Mouse (Mus musculus) neural tube, embryonic 13.5 days (tissue): ENCODE data around the gene Dgka. TPM values are rescaled to one million over a fixed set of nuclear protein-coding genes. Genes with fewer than 3 reads are reported as not detected.

Experiments used
- ATAC-seq: fragments of 200-750 bp; cut with Nextera tagmentation; 2 replicates; pipeline ENCODE4 v1.8.0; 2017; ENCODE audit warnings: low read depth, mild to moderate bottlenecking, moderate TSS enrichment, moderate library complexity
- H3K27ac ChIP-seq: fragments of 300-500 bp; sonication (generic); replicated peaks from 2 replicates; pipeline ENCODE4 v1.5.1; 2015; ENCODE audit warnings: moderate library complexity, mild to moderate bottlenecking, inconsistent platforms
- H3K27me3 ChIP-seq: fragments of 300-500 bp; sonication (generic); 2 replicates; pipeline ENCODE4 v1.6.1; 2015; ENCODE audit warnings: mild to moderate bottlenecking, inconsistent platforms
- H3K36me3 ChIP-seq: fragments of 300-500 bp; sonication (generic); 2 replicates; pipeline ENCODE4 v1.6.1; 2015; ENCODE audit warnings: mild to moderate bottlenecking, inconsistent platforms
- H3K4me1 ChIP-seq: fragments of 300-500 bp; sonication (generic); replicated peaks from 2 replicates; pipeline ENCODE4 v1.6.1; 2015; ENCODE audit warnings: inconsistent platforms
- H3K4me2 ChIP-seq: fragments of 300-500 bp; sonication (generic); 2 replicates; pipeline ENCODE4 v1.6.1; 2015; ENCODE audit warnings: inconsistent platforms, mild to moderate bottlenecking, moderate library complexity
- H3K4me3 ChIP-seq: fragments of 300-500 bp; sonication (generic); 2 replicates; pipeline ENCODE4 v1.5.1; 2015; ENCODE audit warnings: mild to moderate bottlenecking, inconsistent platforms
- H3K9ac ChIP-seq: fragments of 300-500 bp; sonication (generic); 2 replicates; pipeline ENCODE4 v1.6.1; 2015; ENCODE audit warnings: moderate library complexity, mild to moderate bottlenecking, inconsistent platforms
- H3K9me3 ChIP-seq: fragments of 300-500 bp; sonication (generic); 2 replicates; pipeline ENCODE4 v1.6.1; 2016; ENCODE audit warnings: inconsistent platforms
- WGBS: fragments of 180-500 bp; shearing (Covaris S2); methylation state at CpG from one replicate; pipeline ENCODE4 v1.1.7; 2015; 5-methylcytosine and 5-hydroxymethylcytosine counted together
- polyA plus RNA-seq: library from polyadenylated mRNA; unstranded; fragments of >200 nt; fragmentation: Nextera tagmentation; extraction: Ambion mirVana; gene quantifications from 2 replicates; pipeline ENCODE4 v1.2.1, GENCODE M21; 2015

Gene Dgka
- polyA plus RNA-seq: 7.8 and 8.2 TPM in 2 replicates

DNA sequence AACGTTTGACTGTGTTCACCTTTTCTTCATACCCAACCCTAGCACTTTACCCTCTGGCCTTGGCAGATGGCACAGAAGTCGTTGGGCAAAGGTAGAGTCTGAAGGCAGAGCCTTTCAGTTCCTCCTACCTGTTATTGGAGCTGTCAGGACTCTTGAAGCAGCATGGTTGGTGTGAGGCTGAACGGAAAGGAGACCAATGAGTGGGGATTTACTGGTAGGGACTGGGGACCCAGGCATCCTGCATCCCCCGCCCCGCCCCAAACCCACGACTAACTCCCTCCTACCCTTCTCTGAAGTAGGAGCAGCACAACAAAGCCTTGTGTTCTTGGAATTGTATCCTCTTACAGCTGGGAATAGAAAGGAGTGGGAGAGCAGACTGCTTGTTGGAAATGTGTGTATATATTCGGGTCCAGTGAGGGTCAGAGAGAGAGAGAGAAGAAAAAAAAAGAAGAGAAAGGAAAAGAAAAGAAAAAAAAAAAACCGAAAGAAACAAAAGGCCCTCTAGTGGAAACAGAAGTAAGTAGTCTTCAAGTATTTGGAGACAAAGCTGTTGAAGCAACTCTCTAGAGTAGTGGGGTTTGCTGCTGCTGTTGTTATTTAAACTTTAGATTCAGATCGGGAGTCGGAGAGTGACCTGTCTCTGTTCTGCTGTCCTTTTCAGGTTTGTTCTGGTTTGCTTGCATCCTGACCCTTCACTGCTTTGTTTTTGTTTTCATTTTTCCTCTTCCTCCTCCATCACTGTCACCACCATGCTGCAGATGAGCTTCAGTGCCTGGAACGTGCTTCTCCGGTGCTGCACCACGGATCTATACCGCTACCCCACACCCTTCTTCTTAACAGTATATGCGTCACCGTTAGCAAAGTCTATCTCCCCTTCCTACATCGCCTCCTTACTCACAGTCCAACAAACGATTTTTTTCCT is at the start of gene Dgka:
TSS of gene Dgka (minus strand) at position 176 of the 922 bp plus-strand sequence.
- peak within 1 kb of the TSS; percentile 93 for H3K4me2 ChIP-seq
- H3K27me3 ChIP-seq: peaks cover 55% of the 10 kb centered on the region
- WGBS: 23% methylated on average over 18 of the region's 18 CpGs

DNA sequence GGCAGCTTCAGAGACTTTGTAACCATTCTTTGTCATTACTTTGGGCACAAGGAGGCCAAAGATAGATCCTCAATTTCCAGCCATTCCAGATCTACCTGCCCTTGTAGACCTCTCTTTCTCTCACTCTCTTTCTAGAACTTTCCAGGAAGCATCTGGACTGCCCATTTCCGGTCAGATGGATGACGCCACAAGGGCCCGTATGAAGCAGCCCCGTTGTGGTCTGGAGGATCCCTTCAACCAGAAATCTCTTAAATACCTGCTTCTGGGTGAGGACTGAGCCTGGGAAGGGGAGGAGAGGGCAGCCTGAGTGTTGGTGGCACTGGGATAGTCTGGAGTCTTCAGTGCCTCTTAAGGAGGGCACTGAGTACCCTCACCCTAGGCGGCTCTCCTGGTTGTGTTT is 49.7 kb upstream of the Dgka start:
- H3K4me3 ChIP-seq: no peak overlapping the region
- no peak overlapping the region for H3K9ac ChIP-seq
- no peak overlapping the region for H3K4me2 ChIP-seq
- no peaks in the 10 kb centered on the region for H3K9me3 ChIP-seq
- H3K27ac ChIP-seq: no peak overlapping the region
- H3K36me3 ChIP-seq: peaks cover 22% of the 10 kb centered on the region
- no peaks in the 10 kb centered on the region for H3K27me3 ChIP-seq
- no peak for ATAC-seq
- 90% methylated on average over 5 of the region's 5 CpGs for WGBS
- H3K4me1 ChIP-seq: no peaks in the 10 kb centered on the region

More for the DNA sequence above, at the start of gene Dgka:
- Histone ChIP-seq H3K9me3 (no peaks in the 10 kb centered on the region), H3K36me3 (no peaks in the 10 kb centered on the region), H3K27ac (no peak within 1 kb of the TSS), H3K4me3 (peak within 1 kb of the TSS; percentile 62), H3K9ac (peak within 1 kb of the TSS; percentile 81), H3K4me1 (peaks cover 40% of the 10 kb centered on the region)
- no peak for ATAC-seq

DNA sequence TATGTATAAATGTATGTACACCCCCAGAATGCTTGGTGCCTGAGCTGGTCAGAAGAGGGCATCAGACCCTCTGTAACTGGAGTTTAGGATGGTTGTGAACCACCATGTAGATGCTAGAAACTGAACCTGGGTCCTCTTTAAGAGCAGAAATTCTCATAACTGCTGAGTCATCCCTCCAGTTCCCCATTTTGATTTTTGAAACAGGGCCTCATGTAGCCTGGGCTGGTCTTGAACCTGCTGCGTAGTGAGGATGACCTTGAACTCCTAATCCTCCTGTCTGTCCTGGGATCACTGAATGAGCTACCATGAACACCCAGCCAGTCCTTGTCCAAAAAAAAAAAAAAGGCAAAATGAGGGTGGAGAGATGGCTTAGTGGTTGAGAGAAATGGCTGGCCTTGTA is 48.6 kb upstream of the Dgka start:
- WGBS: 97% methylated on average over 1 of the region's 1 CpGs
- H3K9ac ChIP-seq: no peak overlapping the region
- no peaks in the 10 kb centered on the region for H3K9me3 ChIP-seq
- H3K36me3 ChIP-seq: peaks cover 10% of the 10 kb centered on the region
- no peak overlapping the region for H3K4me3 ChIP-seq
- ATAC-seq: no peak
- no peak overlapping the region for H3K27ac ChIP-seq
- no peak overlapping the region for H3K4me2 ChIP-seq
- no peaks in the 10 kb centered on the region for H3K4me1 ChIP-seq
- H3K27me3 ChIP-seq: no peaks in the 10 kb centered on the region

DNA sequence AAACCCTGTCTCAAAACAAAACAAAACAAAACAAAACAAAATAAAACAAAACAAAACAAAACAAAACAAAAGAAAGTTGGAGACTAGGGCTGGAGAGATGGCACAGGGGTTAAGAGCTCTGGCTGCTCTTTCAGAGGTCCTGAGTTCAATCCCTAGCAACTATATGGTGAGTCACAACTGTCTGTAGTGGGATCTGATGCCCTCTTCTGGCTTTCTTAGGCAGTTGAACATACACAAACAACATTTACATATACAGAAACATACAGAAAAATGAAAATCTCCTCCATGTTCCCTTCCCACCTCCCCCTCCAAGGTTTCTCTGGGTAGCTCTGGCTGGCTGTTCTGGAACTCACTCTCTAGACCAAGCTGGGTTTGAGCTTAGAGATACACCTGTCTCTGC is 47.4 kb upstream of the Dgka start:
- H3K4me1 ChIP-seq: no peaks in the 10 kb centered on the region
- H3K9me3 ChIP-seq: no peaks in the 10 kb centered on the region
- H3K4me2 ChIP-seq: no peak overlapping the region
- no peaks in the 10 kb centered on the region for H3K27me3 ChIP-seq
- no peak for ATAC-seq
- no peak overlapping the region for H3K27ac ChIP-seq
- H3K9ac ChIP-seq: no peak overlapping the region
- H3K36me3 ChIP-seq: no peaks in the 10 kb centered on the region
- no peak overlapping the region for H3K4me3 ChIP-seq

DNA sequence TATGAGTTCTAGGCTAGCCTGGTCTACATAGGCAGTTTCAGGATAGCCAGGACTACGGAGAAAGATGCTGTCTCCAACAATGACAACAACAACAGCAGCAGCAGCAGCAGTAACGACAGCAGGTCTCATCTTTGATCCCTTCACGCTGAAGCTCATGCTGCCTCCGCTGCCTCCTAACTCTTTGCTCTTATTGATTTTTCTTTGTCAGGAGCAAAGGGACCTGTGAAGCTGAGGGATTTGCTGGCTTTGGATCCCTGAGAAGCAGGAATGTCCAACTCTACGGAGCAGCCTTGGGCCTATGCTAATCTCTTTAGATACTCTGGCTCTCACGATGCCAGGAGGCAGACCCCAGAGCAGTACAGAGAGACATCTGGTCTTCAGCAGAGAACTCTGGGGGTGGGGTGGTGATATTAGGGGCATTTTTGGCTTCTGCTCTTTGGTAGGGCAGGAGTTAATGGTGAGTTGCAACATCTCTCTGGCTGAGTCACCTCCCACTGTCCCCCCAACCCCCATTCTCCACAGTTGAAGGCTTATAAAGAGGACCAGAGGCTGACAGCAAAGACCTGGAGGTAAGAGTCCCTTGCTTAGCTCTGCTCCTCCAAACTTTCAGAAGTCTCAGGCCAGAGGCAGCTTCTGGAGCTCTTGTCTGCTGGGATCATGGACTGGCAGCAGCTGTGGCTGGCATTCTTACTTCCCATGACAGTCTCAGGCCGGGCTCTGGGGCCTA is 45.9 kb upstream of the Dgka start, which contains the start of gene Mmp19:
TSS of gene Mmp19 (plus strand) at position 513 of the 727 bp plus-strand sequence.
- ATAC-seq: no peak
- Histone ChIP-seq H3K27me3 (no peaks in the 10 kb centered on the region), H3K4me2 (no peak within 1 kb of the TSS), H3K27ac (no peak within 1 kb of the TSS), H3K4me1 (no peaks in the 10 kb centered on the region), H3K9me3 (no peaks in the 10 kb centered on the region), H3K9ac (no peak within 1 kb of the TSS), H3K4me3 (no peak within 1 kb of the TSS), H3K36me3 (no peaks in the 10 kb centered on the region)
- WGBS: 67% methylated on average over 7 of the region's 7 CpGs

DNA sequence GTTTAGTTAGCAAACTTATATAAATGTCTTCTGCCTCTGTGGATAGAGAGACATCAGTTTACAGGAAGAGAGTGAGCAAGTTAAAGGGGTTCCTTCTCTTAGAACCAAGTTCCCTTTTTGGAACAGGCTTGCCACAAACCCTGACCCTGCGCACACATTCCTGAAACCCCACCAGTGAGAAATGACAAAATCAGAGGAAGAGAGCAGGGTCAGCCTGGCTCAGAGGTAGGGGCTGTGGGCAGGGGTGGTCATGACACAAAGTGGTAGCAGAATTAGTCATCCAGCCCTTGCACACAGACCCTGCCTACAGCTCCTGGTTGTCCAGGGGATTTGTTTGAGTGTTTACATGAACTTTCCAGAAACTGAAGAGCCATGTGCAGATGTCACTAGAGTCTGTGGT is 35.5 kb upstream of the Dgka start:
- no peak for ATAC-seq
- H3K9me3 ChIP-seq: peaks cover 14% of the 10 kb centered on the region; the same call in 1 of the 2 replicates
- H3K4me3 ChIP-seq: no peak overlapping the region
- H3K27ac ChIP-seq: no peak overlapping the region
- no peaks in the 10 kb centered on the region for H3K36me3 ChIP-seq
- no peak overlapping the region for H3K4me2 ChIP-seq
- 92% methylated on average over 1 of the region's 1 CpGs for WGBS
- no peaks in the 10 kb centered on the region for H3K27me3 ChIP-seq
- H3K9ac ChIP-seq: no peak overlapping the region
- H3K4me1 ChIP-seq: no peaks in the 10 kb centered on the region

DNA sequence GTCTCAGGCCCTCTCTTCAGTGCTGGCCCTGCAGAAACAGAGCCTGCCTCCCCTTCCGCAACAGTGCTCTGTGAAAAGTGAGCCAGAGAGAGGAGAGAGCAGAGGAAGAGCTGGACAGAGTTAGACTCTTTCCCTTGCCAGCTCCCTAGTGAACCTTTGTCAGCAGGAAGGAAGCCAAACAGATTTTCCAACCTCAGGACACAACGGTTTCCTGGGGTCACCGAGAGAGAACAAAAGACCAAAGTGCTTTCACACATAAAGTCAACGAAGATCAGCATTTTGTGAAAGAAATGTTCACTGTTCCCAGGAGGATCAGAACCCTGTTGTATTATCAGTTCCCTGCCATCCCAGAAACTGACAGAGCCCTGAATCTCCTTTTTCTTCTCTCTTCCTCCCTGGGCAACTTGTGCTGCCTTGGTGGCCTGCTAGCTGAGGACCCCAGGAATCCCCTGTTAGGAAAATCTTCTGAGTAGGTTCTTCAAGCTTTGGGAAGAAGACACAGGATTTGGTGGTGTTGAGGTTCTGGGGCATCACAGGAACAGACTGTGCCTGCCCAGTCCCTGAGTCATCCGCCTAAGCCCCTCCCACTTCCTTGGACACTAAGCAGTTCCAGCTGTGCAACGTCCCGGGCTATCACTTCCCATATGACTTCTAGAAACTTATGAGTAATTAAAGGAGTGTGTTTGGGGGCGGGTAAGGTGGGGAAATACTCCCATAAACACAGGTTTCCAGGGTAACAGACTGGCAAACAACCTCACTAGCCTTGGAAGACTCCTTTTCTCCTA is 34.5 kb upstream of the Dgka start:
- 43% methylated on average over 8 of the region's 8 CpGs for WGBS
- Histone ChIP-seq H3K4me3 (no peak overlapping the region), H3K4me2 (no peak overlapping the region), H3K27ac (no peak overlapping the region; the same call in 1 of the 2 replicates), H3K27me3 (no peaks in the 10 kb centered on the region), H3K9me3 (peaks cover 13% of the 10 kb centered on the region; the same call in 1 of the 2 replicates), H3K4me1 (no peaks in the 10 kb centered on the region), H3K36me3 (no peaks in the 10 kb centered on the region), H3K9ac (no peak overlapping the region)
- ATAC-seq: no peak

DNA sequence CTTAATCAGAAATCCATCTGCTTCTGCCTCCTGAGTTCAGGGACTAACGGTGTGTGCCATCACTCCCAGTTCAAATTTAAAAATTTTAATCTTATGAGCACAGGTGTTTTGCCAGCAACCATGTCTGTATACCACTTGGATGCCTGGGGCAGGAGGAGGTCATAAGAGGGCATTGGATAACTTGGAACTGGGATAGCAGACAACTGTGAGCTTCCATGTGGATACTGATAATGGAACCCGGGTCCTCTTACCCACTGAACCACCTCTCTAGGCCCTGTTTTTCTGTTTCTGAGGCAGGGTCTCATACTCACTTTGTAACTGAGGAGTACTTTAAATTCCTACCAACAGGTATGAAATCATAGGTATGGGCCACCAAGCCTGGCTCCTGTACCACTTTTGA is 33.8 kb upstream of the Dgka start:
- H3K4me2 ChIP-seq: no peak overlapping the region
- no peak for ATAC-seq
- no peak overlapping the region for H3K9ac ChIP-seq
- H3K36me3 ChIP-seq: no peaks in the 10 kb centered on the region
- no peak overlapping the region for H3K4me3 ChIP-seq
- no peaks in the 10 kb centered on the region for H3K4me1 ChIP-seq
- no peak overlapping the region; the same call in 1 of the 2 replicates for H3K27ac ChIP-seq
- WGBS: 89% methylated on average over 2 of the region's 2 CpGs
- 0 out of 2 replicates have a peak, but pooled peaks cover 6% of the 10 kb centered on the region for H3K9me3 ChIP-seq
- no peaks in the 10 kb centered on the region for H3K27me3 ChIP-seq

DNA sequence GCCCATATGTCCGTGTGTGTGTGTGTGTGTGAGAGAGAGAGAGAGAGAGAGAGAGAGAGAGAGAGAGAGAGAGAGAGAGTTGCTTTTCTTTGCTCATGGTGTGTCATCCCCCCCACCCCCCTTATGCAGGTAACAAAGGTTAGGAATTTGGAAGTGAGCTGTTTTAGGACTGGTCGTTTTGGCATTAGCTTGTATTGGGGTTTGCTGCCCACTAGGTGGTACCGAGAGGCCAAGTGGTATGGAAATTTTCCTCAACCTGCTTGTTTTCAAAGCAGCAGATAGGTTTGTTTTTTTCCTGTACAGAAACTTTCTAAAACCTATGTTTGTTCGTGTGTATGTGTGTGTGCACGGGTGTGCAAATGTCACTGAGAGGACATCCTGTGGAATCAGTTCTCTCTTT is 29.0 kb upstream of the Dgka start:
- no peak overlapping the region for H3K4me3 ChIP-seq
- no peak overlapping the region for H3K4me2 ChIP-seq
- no peak overlapping the region for H3K9ac ChIP-seq
- H3K27ac ChIP-seq: no peak overlapping the region
- no peaks in the 10 kb centered on the region for H3K27me3 ChIP-seq
- no peak for ATAC-seq
- no peaks in the 10 kb centered on the region for H3K36me3 ChIP-seq
- H3K4me1 ChIP-seq: no peaks in the 10 kb centered on the region
- 27% methylated on average over 5 of the region's 5 CpGs for WGBS
- no peaks in the 10 kb centered on the region for H3K9me3 ChIP-seq

DNA sequence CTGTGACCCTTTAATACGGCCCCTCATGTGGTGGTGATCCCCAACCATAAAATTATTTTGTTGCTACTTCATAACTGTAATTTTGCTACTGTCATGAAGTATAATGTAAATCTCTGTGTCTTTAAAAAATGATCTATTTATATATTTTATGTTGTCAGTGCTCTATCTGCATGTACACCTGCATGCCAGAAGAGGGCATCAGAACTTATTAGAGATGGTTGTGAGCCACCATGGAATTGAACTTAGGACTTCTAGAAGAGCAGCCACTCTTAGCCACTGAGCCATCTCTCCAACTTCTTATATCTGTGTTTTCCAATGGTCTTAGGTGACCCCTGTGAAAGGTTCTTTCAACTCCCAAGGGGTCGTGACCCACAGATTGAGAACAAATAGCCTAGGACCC is 28.2 kb upstream of the Dgka start:
- no peaks in the 10 kb centered on the region for H3K4me1 ChIP-seq
- peaks cover 3% of the 10 kb centered on the region; the same call in 1 of the 2 replicates for H3K36me3 ChIP-seq
- no peak overlapping the region for H3K4me3 ChIP-seq
- H3K9me3 ChIP-seq: no peaks in the 10 kb centered on the region
- no peak overlapping the region for H3K27ac ChIP-seq
- no peak for ATAC-seq
- 89% methylated on average over 2 of the region's 2 CpGs for WGBS
- no peaks in the 10 kb centered on the region for H3K27me3 ChIP-seq
- no peak overlapping the region for H3K4me2 ChIP-seq
- H3K9ac ChIP-seq: no peak overlapping the region

DNA sequence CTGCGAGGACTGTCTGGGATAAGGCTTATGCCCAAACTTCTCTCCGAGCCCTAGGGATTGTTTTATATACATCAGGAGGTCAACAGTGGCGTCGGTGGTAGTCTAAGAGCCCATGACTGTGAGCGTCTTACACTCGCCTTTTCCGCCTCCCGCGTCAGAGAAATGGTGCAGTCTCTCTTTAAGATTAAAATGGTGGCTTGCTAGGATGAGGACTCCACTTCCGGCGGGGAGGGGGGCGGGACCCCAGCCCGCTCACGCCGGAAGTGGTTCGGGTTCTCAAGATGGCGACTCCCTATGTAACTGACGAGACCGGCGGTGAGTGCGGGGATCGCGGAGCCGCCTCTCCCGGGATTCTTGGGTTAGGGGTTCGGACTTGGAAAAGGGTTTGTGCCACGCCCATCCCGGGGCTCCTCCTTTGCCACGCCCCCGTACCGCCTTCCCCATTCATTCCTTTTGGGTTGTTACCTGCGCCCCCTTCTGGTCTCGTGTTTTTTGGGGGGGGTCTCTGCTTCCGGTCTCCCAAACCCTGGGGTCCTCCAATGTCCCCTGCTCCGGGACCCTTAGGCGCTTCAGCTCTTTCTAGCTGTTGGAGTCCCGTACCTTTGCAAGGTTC is 3.7 kb upstream of the Dgka start:
- Histone ChIP-seq H3K27me3 (peaks cover 33% of the 10 kb centered on the region), H3K27ac (peak overlapping the region; percentile 93), H3K9me3 (no peaks in the 10 kb centered on the region), H3K4me1 (peaks cover 39% of the 10 kb centered on the region), H3K4me3 (peak overlapping the region; percentile 66), H3K9ac (peak overlapping the region; percentile 90), H3K4me2 (peak overlapping the region; percentile 96), H3K36me3 (peaks cover 8% of the 10 kb centered on the region; the same call in 1 of the 2 replicates)
- ATAC-seq: peak; percentile 94
- WGBS: under 1% methylated on average over 37 of the region's 37 CpGs
